Mouse (Mus musculus): ENCODE data around the gene Serpinb6d. TPM values are rescaled to one million over a fixed set of nuclear protein-coding genes. Genes with fewer than 3 reads are reported as not detected.

Serpinb6d gene
- polyA plus RNA-seq (2014; fragmentation: Nextera tagmentation; extraction: Ambion mirVana) = not detected in 2 replicates

GRCm38 (mm10) chr13:33661105-33661504, at the start of gene Serpinb6d:
Serpinb6d (plus strand) TSS chr13:33661405.
- H3K4me2 ChIP-seq (ENCODE audit: low read depth) = no peak within 1 kb of the TSS
- no peaks in the 10 kb centered on the region for H3K27me3 ChIP-seq (ENCODE audit: control insufficient read depth, insufficient read depth, low read length)
- ATAC-seq (ENCODE audit: insufficient read depth, low FRiP score, low TSS enrichment) (no peak), DNase-seq (ENCODE audit: low spot score) (no peak)
- 69% methylated on average over 1 of the region's 1 CpGs for WGBS
- H3K27ac ChIP-seq (ENCODE audit: low read depth, low read length) = no peak within 1 kb of the TSS
- peaks cover 10% of the 10 kb centered on the region for H3K9me3 ChIP-seq (ENCODE audit: control insufficient read depth, low read length)
- no peaks in the 10 kb centered on the region for H3K4me1 ChIP-seq (ENCODE audit: control insufficient read depth, insufficient read depth, low read length)
- no peaks in the 10 kb centered on the region for H3K36me3 ChIP-seq (ENCODE audit: control insufficient read depth, insufficient read depth, low read length)
- H3K4me3 ChIP-seq (ENCODE audit: low read depth, low read length) = no peak within 1 kb of the TSS
- H3K9ac ChIP-seq (ENCODE audit: low read length) = no peak within 1 kb of the TSS

GRCm38 (mm10) chr13:33622921-33623320, 38.3 kb upstream of the Serpinb6d start:
- no peaks in the 10 kb centered on the region for H3K27me3 ChIP-seq (ENCODE audit: control insufficient read depth, insufficient read depth, low read length)
- no peak overlapping the region for H3K4me2 ChIP-seq (ENCODE audit: low read depth)
- H3K4me3 ChIP-seq (ENCODE audit: low read depth, low read length) = no peak overlapping the region
- WGBS = 96% methylated on average over 2 of the region's 2 CpGs
- no peaks in the 10 kb centered on the region for H3K4me1 ChIP-seq (ENCODE audit: control insufficient read depth, insufficient read depth, low read length)
- DNase-seq (ENCODE audit: low spot score) (no peak), ATAC-seq (ENCODE audit: insufficient read depth, low FRiP score, low TSS enrichment) (no peak)
- H3K9ac ChIP-seq (ENCODE audit: low read length) = no peak overlapping the region
- no peak overlapping the region for H3K27ac ChIP-seq (ENCODE audit: low read depth, low read length)
- 0 out of 2 replicates have a peak, but pooled peaks cover 3% of the 10 kb centered on the region for H3K9me3 ChIP-seq (ENCODE audit: control insufficient read depth, low read length)
- no peaks in the 10 kb centered on the region for H3K36me3 ChIP-seq (ENCODE audit: control insufficient read depth, insufficient read depth, low read length)

GRCm38 (mm10) chr13:33642540-33642939, 18.7 kb upstream of the Serpinb6d start:
- Histone ChIP-seq H3K4me2 (ENCODE audit: low read depth) (no peak overlapping the region), H3K9ac (ENCODE audit: low read length) (no peak overlapping the region), H3K9me3 (ENCODE audit: control insufficient read depth, low read length) (0 out of 2 replicates have a peak, but pooled peaks cover 3% of the 10 kb centered on the region), H3K27ac (ENCODE audit: low read depth, low read length) (no peak overlapping the region), H3K27me3 (ENCODE audit: control insufficient read depth, insufficient read depth, low read length) (no peaks in the 10 kb centered on the region), H3K4me3 (ENCODE audit: low read depth, low read length) (no peak overlapping the region), H3K4me1 (ENCODE audit: control insufficient read depth, insufficient read depth, low read length) (no peaks in the 10 kb centered on the region), H3K36me3 (ENCODE audit: control insufficient read depth, insufficient read depth, low read length) (no peaks in the 10 kb centered on the region)
- 70% methylated on average over 2 of the region's 2 CpGs for WGBS
- DNase-seq (ENCODE audit: low spot score) (no peak), ATAC-seq (ENCODE audit: insufficient read depth, low FRiP score, low TSS enrichment) (no peak)

GRCm38 (mm10) chr13:33662550-33662949, 1.3 kb downstream of the Serpinb6d start:
- no peak overlapping the region for H3K4me2 ChIP-seq (ENCODE audit: low read depth)
- peaks cover 10% of the 10 kb centered on the region for H3K9me3 ChIP-seq (ENCODE audit: control insufficient read depth, low read length)
- DNase-seq (ENCODE audit: low spot score) (no peak), ATAC-seq (ENCODE audit: insufficient read depth, low FRiP score, low TSS enrichment) (no peak)
- H3K9ac ChIP-seq (ENCODE audit: low read length) = no peak overlapping the region
- H3K27me3 ChIP-seq (ENCODE audit: control insufficient read depth, insufficient read depth, low read length) = no peaks in the 10 kb centered on the region
- no peak overlapping the region for H3K27ac ChIP-seq (ENCODE audit: low read depth, low read length)
- H3K4me1 ChIP-seq (ENCODE audit: control insufficient read depth, insufficient read depth, low read length) = no peaks in the 10 kb centered on the region
- H3K4me3 ChIP-seq (ENCODE audit: low read depth, low read length) = no peak overlapping the region
- H3K36me3 ChIP-seq (ENCODE audit: control insufficient read depth, insufficient read depth, low read length) = no peaks in the 10 kb centered on the region

- no peak overlapping the region for H3K4me3 ChIP-seq (ENCODE audit: low read depth, low read length)
- 69% methylated on average over 2 of the region's 2 CpGs for WGBS
- no peak for ATAC-seq (ENCODE audit: insufficient read depth, low FRiP score, low TSS enrichment)
- no peak overlapping the region for H3K4me2 ChIP-seq (ENCODE audit: low read depth)
- H3K36me3 ChIP-seq (ENCODE audit: control insufficient read depth, insufficient read depth, low read length) = no peaks in the 10 kb centered on the region
- H3K9ac ChIP-seq (ENCODE audit: low read length) = no peak overlapping the region
- H3K4me1 ChIP-seq (ENCODE audit: control insufficient read depth, insufficient read depth, low read length) = no peaks in the 10 kb centered on the region
- H3K9me3 ChIP-seq (ENCODE audit: control insufficient read depth, low read length) = peaks cover 8% of the 10 kb centered on the region; the same call in 1 of the 2 replicates
- no peak for DNase-seq (ENCODE audit: low spot score)
- no peak overlapping the region for H3K27ac ChIP-seq (ENCODE audit: low read depth, low read length)
- no peaks in the 10 kb centered on the region for H3K27me3 ChIP-seq (ENCODE audit: control insufficient read depth, insufficient read depth, low read length)
Observed at GRCm38 (mm10) chr13:33720296-33720695, 59.1 kb downstream of the Serpinb6d start.

Other genes with a start within 250 kb of the Serpinb6d start
- gene Serpinb9g, start 176.6 kb upstream of the Serpinb6d start, polyA plus RNA-seq (2014; fragmentation: Nextera tagmentation; extraction: Ambion mirVana) = not detected in 2 replicates
- gene Serpinb6e, start 182.0 kb downstream of the Serpinb6d start, polyA plus RNA-seq (2014; fragmentation: Nextera tagmentation; extraction: Ambion mirVana) = not detected in 2 replicates
- gene Serpinb6c, start 244.3 kb downstream of the Serpinb6d start, polyA plus RNA-seq (2014; fragmentation: Nextera tagmentation; extraction: Ambion mirVana) = 0.42 TPM in 1 of 2 replicates, not detected in the other